Mouse (Mus musculus): ENCODE measurements around the gene Atxn7l1. TPM values are rescaled to one million over a fixed set of nuclear protein-coding genes. Genes with fewer than 3 reads are reported as not detected.

Gene Atxn7l1
- polyA plus RNA-seq, 1 experiment from 2014 or later: 11.8 TPM

- Histone ChIP-seq H3K4me2 (no peak overlapping the region), H3K27me3 (no peaks in the 10 kb centered on the region), H3K9ac (no peak overlapping the region), H3K4me3 (no peak overlapping the region), H3K9me3 (no peaks in the 10 kb centered on the region), H3K36me3 (no peaks in the 10 kb centered on the region), H3K27ac (no peak overlapping the region; the same call in 1 of the 2 replicates), H3K4me1 (peaks cover 22% of the 10 kb centered on the region)
- WGBS: 61% methylated on average over 5 of the region's 5 CpGs
- no peak for ATAC-seq (ENCODE audit: borderline replicate concordance, extremely low read depth, low FRiP score, low TSS enrichment)
These were observed 168.3 kb downstream of the Atxn7l1 start for GRCm38 (mm10) chr12:33315804-33316203.

- Histone ChIP-seq H3K27ac (no peak overlapping the region), H3K9me3 (no peaks in the 10 kb centered on the region), H3K36me3 (no peaks in the 10 kb centered on the region), H3K4me3 (no peak overlapping the region), H3K4me1 (peaks cover 16% of the 10 kb centered on the region), H3K9ac (no peak overlapping the region), H3K4me2 (no peak overlapping the region), H3K27me3 (no peaks in the 10 kb centered on the region)
- no peak for ATAC-seq (ENCODE audit: borderline replicate concordance, extremely low read depth, low FRiP score, low TSS enrichment)
- WGBS: 65% methylated on average over 9 of the region's 9 CpGs
These were observed 170.5 kb downstream of the Atxn7l1 start for GRCm38 (mm10) chr12:33317792-33318530.

- no peaks in the 10 kb centered on the region for H3K9me3 ChIP-seq
- no peak overlapping the region for H3K4me3 ChIP-seq
- H3K4me2 ChIP-seq: no peak overlapping the region
- no peaks in the 10 kb centered on the region for H3K36me3 ChIP-seq
- H3K9ac ChIP-seq: no peak overlapping the region
- ATAC-seq (ENCODE audit: borderline replicate concordance, extremely low read depth, low FRiP score, low TSS enrichment): no peak
- H3K4me1 ChIP-seq: no peaks in the 10 kb centered on the region
- WGBS: 67% methylated on average over 7 of the region's 7 CpGs
- H3K27me3 ChIP-seq: no peaks in the 10 kb centered on the region
- H3K27ac ChIP-seq: no peak overlapping the region
These were observed 175.1 kb downstream of the Atxn7l1 start for GRCm38 (mm10) chr12:33322547-33322946.

GRCm38 (mm10) chr12:33323821-33324220 is 176.3 kb downstream of the Atxn7l1 start:
- H3K9ac ChIP-seq: no peak overlapping the region
- 84% methylated on average over 1 of the region's 1 CpGs for WGBS
- H3K27me3 ChIP-seq: no peaks in the 10 kb centered on the region
- no peaks in the 10 kb centered on the region for H3K36me3 ChIP-seq
- no peak overlapping the region for H3K27ac ChIP-seq
- H3K4me1 ChIP-seq: no peaks in the 10 kb centered on the region
- no peak overlapping the region for H3K4me3 ChIP-seq
- no peak overlapping the region for H3K4me2 ChIP-seq
- no peak for ATAC-seq (ENCODE audit: borderline replicate concordance, extremely low read depth, low FRiP score, low TSS enrichment)
- no peaks in the 10 kb centered on the region for H3K9me3 ChIP-seq

GRCm38 (mm10) chr12:33325424-33325823 is 177.9 kb downstream of the Atxn7l1 start:
- Histone ChIP-seq H3K9ac (no peak overlapping the region), H3K9me3 (no peaks in the 10 kb centered on the region), H3K4me1 (no peaks in the 10 kb centered on the region), H3K4me2 (no peak overlapping the region), H3K4me3 (no peak overlapping the region), H3K27ac (no peak overlapping the region), H3K36me3 (no peaks in the 10 kb centered on the region), H3K27me3 (no peaks in the 10 kb centered on the region)
- no peak for ATAC-seq (ENCODE audit: borderline replicate concordance, extremely low read depth, low FRiP score, low TSS enrichment)
- WGBS: 65% methylated on average over 9 of the region's 9 CpGs

- H3K4me2 ChIP-seq: no peak overlapping the region
- H3K9me3 ChIP-seq: no peaks in the 10 kb centered on the region
- H3K9ac ChIP-seq: no peak overlapping the region
- H3K4me3 ChIP-seq: no peak overlapping the region
- no peak for ATAC-seq (ENCODE audit: borderline replicate concordance, extremely low read depth, low FRiP score, low TSS enrichment)
- H3K4me1 ChIP-seq: 0 out of 2 replicates have a peak, but pooled peaks cover 4% of the 10 kb centered on the region
- H3K27me3 ChIP-seq: no peaks in the 10 kb centered on the region
- WGBS: 69% methylated on average over 4 of the region's 4 CpGs
- no peaks in the 10 kb centered on the region for H3K36me3 ChIP-seq
- no peak overlapping the region for H3K27ac ChIP-seq
These were observed 184.6 kb downstream of the Atxn7l1 start for GRCm38 (mm10) chr12:33332046-33332445.

GRCm38 (mm10) chr12:33332796-33333195 is 185.3 kb downstream of the Atxn7l1 start:
- H3K27me3 ChIP-seq: no peaks in the 10 kb centered on the region
- H3K9ac ChIP-seq: no peak overlapping the region
- no peak overlapping the region for H3K4me2 ChIP-seq
- H3K27ac ChIP-seq: no peak overlapping the region
- no peaks in the 10 kb centered on the region for H3K36me3 ChIP-seq
- no peak overlapping the region for H3K4me3 ChIP-seq
- no peaks in the 10 kb centered on the region for H3K9me3 ChIP-seq
- no peak for ATAC-seq (ENCODE audit: borderline replicate concordance, extremely low read depth, low FRiP score, low TSS enrichment)
- WGBS: 74% methylated on average over 5 of the region's 5 CpGs
- 0 out of 2 replicates have a peak, but pooled peaks cover 4% of the 10 kb centered on the region for H3K4me1 ChIP-seq

GRCm38 (mm10) chr12:33333914-33334313 is 186.4 kb downstream of the Atxn7l1 start:
- Histone ChIP-seq H3K36me3 (no peaks in the 10 kb centered on the region), H3K4me2 (no peak overlapping the region), H3K9ac (no peak overlapping the region), H3K9me3 (no peaks in the 10 kb centered on the region), H3K27ac (no peak overlapping the region), H3K4me1 (0 out of 2 replicates have a peak, but pooled peaks cover 4% of the 10 kb centered on the region), H3K4me3 (no peak overlapping the region), H3K27me3 (no peaks in the 10 kb centered on the region)
- ATAC-seq (ENCODE audit: borderline replicate concordance, extremely low read depth, low FRiP score, low TSS enrichment): peak; percentile 61; the same call in 1 of the 2 replicates
- 21% methylated on average over 8 of the region's 8 CpGs for WGBS

- Histone ChIP-seq H3K9ac (no peak overlapping the region), H3K36me3 (no peaks in the 10 kb centered on the region), H3K4me2 (no peak overlapping the region), H3K9me3 (no peaks in the 10 kb centered on the region), H3K4me3 (no peak overlapping the region), H3K4me1 (0 out of 2 replicates have a peak, but pooled peaks cover 4% of the 10 kb centered on the region), H3K27ac (no peak overlapping the region), H3K27me3 (no peaks in the 10 kb centered on the region)
- no peak for ATAC-seq (ENCODE audit: borderline replicate concordance, extremely low read depth, low FRiP score, low TSS enrichment)
- WGBS: 88% methylated on average over 2 of the region's 2 CpGs
These were observed 187.0 kb downstream of the Atxn7l1 start for GRCm38 (mm10) chr12:33334511-33334910.

- no peak for ATAC-seq (ENCODE audit: borderline replicate concordance, extremely low read depth, low FRiP score, low TSS enrichment)
- WGBS: 77% methylated on average over 5 of the region's 5 CpGs
These were observed 187.5 kb downstream of the Atxn7l1 start for GRCm38 (mm10) chr12:33334951-33335350.

GRCm38 (mm10) chr12:33335410-33335809 is 187.9 kb downstream of the Atxn7l1 start:
- Histone ChIP-seq H3K4me2 (no peak overlapping the region), H3K36me3 (no peaks in the 10 kb centered on the region), H3K4me1 (0 out of 2 replicates have a peak, but pooled peaks cover 4% of the 10 kb centered on the region), H3K9ac (no peak overlapping the region), H3K27me3 (no peaks in the 10 kb centered on the region), H3K4me3 (no peak overlapping the region), H3K9me3 (no peaks in the 10 kb centered on the region), H3K27ac (no peak overlapping the region)
- WGBS: 65% methylated on average over 4 of the region's 4 CpGs
- no peak for ATAC-seq (ENCODE audit: borderline replicate concordance, extremely low read depth, low FRiP score, low TSS enrichment)

More at GRCm38 (mm10) chr12:33334951-33335350, 187.5 kb downstream of the Atxn7l1 start:
- no peak overlapping the region for H3K9ac ChIP-seq
- no peaks in the 10 kb centered on the region for H3K9me3 ChIP-seq
- H3K27ac ChIP-seq: no peak overlapping the region
- H3K4me1 ChIP-seq: 0 out of 2 replicates have a peak, but pooled peaks cover 4% of the 10 kb centered on the region
- H3K27me3 ChIP-seq: no peaks in the 10 kb centered on the region
- no peak overlapping the region for H3K4me3 ChIP-seq
- no peak overlapping the region for H3K4me2 ChIP-seq
- no peaks in the 10 kb centered on the region for H3K36me3 ChIP-seq

GRCm38 (mm10) chr12:33336561-33337125 is 189.2 kb downstream of the Atxn7l1 start:
- Histone ChIP-seq H3K36me3 (no peaks in the 10 kb centered on the region), H3K4me3 (no peak overlapping the region)
- WGBS: 67% methylated on average over 10 of the region's 10 CpGs

More at GRCm38 (mm10) chr12:33336561-33337125, 189.2 kb downstream of the Atxn7l1 start:
- Histone ChIP-seq H3K27me3 (no peaks in the 10 kb centered on the region), H3K4me1 (peaks cover 5% of the 10 kb centered on the region; the same call in 1 of the 2 replicates), H3K9ac (no peak overlapping the region), H3K4me2 (no peak overlapping the region), H3K9me3 (no peaks in the 10 kb centered on the region), H3K27ac (no peak overlapping the region)
- no peak for ATAC-seq (ENCODE audit: borderline replicate concordance, extremely low read depth, low FRiP score, low TSS enrichment)
